Mouse (Mus musculus) c-Kit-positive CD71-positive TER-119-negative erythroid progenitor cells, embryonic 14.5 days (primary cell): ENCODE measurements around the gene Nolc1.
"Not testable (repeated sequence)": the region's sequence is repeated elsewhere in the genome, so short reads cannot be mapped to it uniquely, and the experiment has no call there.

ENCODE experiments used
- DNase-seq: peaks from one replicate; pipeline ENCODE4 v3.0.0-alpha.2; 2013; ENCODE audit warnings: low read depth

Nolc1 gene

GRCm38 (mm10) chr19:46091641-46092040, 16.0 kb downstream of the Nolc1 start:
- DNase-seq: no peak

- DNase-seq: no peak
Measured at GRCm38 (mm10) chr19:46094144-46094543, 18.5 kb downstream of the Nolc1 start.

- no peak for DNase-seq
Measured at GRCm38 (mm10) chr19:46095291-46095690, 19.6 kb downstream of the Nolc1 start.

GRCm38 (mm10) chr19:46096396-46096795, 20.7 kb downstream of the Nolc1 start:
- DNase-seq: no peak

GRCm38 (mm10) chr19:46099561-46099960, 23.9 kb downstream of the Nolc1 start:
- DNase-seq: no peak

- no peak for DNase-seq
Measured at GRCm38 (mm10) chr19:46103437-46104186, 27.9 kb downstream of the Nolc1 start.

GRCm38 (mm10) chr19:46104187-46104557, 28.5 kb downstream of the Nolc1 start:
- no peak for DNase-seq

- DNase-seq: no peak
Measured at GRCm38 (mm10) chr19:46110214-46110613, 34.6 kb downstream of the Nolc1 start.

- no peak for DNase-seq
Measured at GRCm38 (mm10) chr19:46110781-46111180, 35.1 kb downstream of the Nolc1 start.

GRCm38 (mm10) chr19:46114617-46115016, 39.0 kb downstream of the Nolc1 start:
- DNase-seq: no peak

- DNase-seq: peak; percentile 17
Measured at GRCm38 (mm10) chr19:46119458-46119857, 43.8 kb downstream of the Nolc1 start.

- DNase-seq: no peak
Measured at GRCm38 (mm10) chr19:46120872-46121271, 45.2 kb downstream of the Nolc1 start.

- DNase-seq: no peak
Measured at GRCm38 (mm10) chr19:46123876-46124275, 48.2 kb downstream of the Nolc1 start.

- no peak for DNase-seq
Measured at GRCm38 (mm10) chr19:46124651-46125050, 49.0 kb downstream of the Nolc1 start.

- no peak for DNase-seq
Measured at GRCm38 (mm10) chr19:46126301-46126700, 50.6 kb downstream of the Nolc1 start.

- not testable (repeated sequence) for DNase-seq
Measured at GRCm38 (mm10) chr19:46129737-46130136, 54.1 kb downstream of the Nolc1 start.

- no peak for DNase-seq
Measured at GRCm38 (mm10) chr19:46131283-46131682, 55.6 kb downstream of the Nolc1 start.

GRCm38 (mm10) chr19:46131694-46132525, 56.2 kb downstream of the Nolc1 start, which contains the start of gene Elovl3:
Elovl3 (plus strand) TSS chr19:46131897.
- DNase-seq: no peak

GRCm38 (mm10) chr19:46132577-46132976, 56.9 kb downstream of the Nolc1 start:
- DNase-seq: no peak
